Mouse (Mus musculus): Measurements from ENCODE around the gene Gm10642. TPM values are rescaled to one million over a fixed set of nuclear protein-coding genes. Genes with fewer than 3 reads are reported as not detected.

Gene Gm10642
- total and polyA plus RNA-seq, 3 experiments, result 0.13 to 2.1 TPM; not detected in 1

DNA sequence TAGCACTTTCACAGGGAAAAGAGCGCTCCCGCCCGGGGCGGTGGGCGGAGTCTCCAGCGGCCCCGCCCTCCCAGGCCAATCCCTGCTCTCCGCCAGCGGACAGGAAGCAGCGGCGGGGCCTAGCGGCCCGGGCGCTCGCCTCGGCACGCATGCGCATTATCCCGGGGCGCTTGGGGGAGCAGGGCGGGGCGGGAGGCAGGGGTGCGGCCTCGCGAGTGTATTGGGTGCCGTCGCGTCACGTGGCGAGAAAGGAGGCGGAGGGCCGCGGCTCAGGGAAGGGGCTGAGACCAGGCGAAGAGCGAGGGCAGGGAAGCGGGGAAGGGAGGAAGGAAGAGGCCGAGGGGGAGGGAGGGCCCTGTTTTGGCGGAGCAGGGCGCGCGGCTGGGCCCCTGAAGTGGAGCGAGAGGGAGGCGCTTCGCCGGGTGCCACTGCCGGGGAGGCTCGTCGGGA lies 22.7 kb downstream of the Gm10642 start, which contains the start of gene Adam10 (continued):
- peak; percentile 80 for TF ChIP-seq TCF12 (IDR thresholded peaks at IDR 0.05; ENCODE audit: low read depth, low read length)
- no peak for TF ChIP-seq EP300 (IDR thresholded peaks at IDR 0.05; ENCODE audit: low read length)
- peak; percentile 49; the same call in 1 of the 2 replicates for TF ChIP-seq BHLHE40 (IDR thresholded peaks at IDR 0.05; ENCODE audit: low read depth, low read length)
- TF ChIP-seq GABPA (IDR thresholded peaks at IDR 0.05; ENCODE audit: insufficient replicate concordance, low read depth, low read length), result no peak
- TF ChIP-seq MAZ (IDR thresholded peaks at IDR 0.05; ENCODE audit: low read depth, low read length), result peak; percentile 74; the same call in 1 of the 2 replicates
- TF ChIP-seq MYC (IDR thresholded peaks at IDR 0.05; ENCODE audit: low read depth, low read length), result no peak
- 0 out of 2 replicates have a peak, but pooled peaks have one; percentile 13 for TF ChIP-seq KAT2A (IDR thresholded peaks at IDR 0.05; ENCODE audit: insufficient replicate concordance, low read length)
- no peak for TF ChIP-seq TBP (conservative IDR thresholded peaks at IDR 0.05; ENCODE audit: low read depth, low read length)

GRCm38 (mm10) chr9:70679132-70680091 lies 23.4 kb downstream of the Gm10642 start:
- dilution Hi-C loops (cut with MboI; ENCODE audit: extremely low pct_ligation_motif_present, extremely low pct_unique_long_range_greater_than_20kb, low sequenced_read_pairs), result no loop called here
- H3K4me2 ChIP-seq (ENCODE audit: insufficient read depth, low read depth, poor library complexity, severe bottlenecking), result peak overlapping the region; percentile 65
- H3K36me3 ChIP-seq (replicated peaks in 1 of 2; ENCODE audit: control insufficient read depth in 1 of 2, insufficient read depth in 1 of 2, low read length in 1 of 2), result no peaks in the 10 kb centered on the region
- H3K4me3 ChIP-seq (replicated peaks in 1 of 3; ENCODE audit: low read depth in 2 of 3, low read length in 2 of 3, poor library complexity in 1 of 3), result peak overlapping the region; percentile 57 to 95 (median 92)
- in situ Hi-C loops (cut with MboI; ENCODE audit: low pct_ligation_motif_present, low pct_unique_long_range_greater_than_20kb, low sequenced_read_pairs), result loop anchor here (5.0 to 10.0 kb wide), 3 partner anchors 78 to 395 kb away; no protein-coding TSS in a partner anchor
- H3K9me3 ChIP-seq (replicated peaks; ENCODE audit: low read length), result no peaks in the 10 kb centered on the region
- peak overlapping the region; percentile 77 for H3K27ac ChIP-seq (ENCODE audit: insufficient read depth, low read depth)
- TF ChIP-seq USF2 (conservative IDR thresholded peaks at IDR 0.05; ENCODE audit: low read depth, low read length) (no peak), TCF12 (IDR thresholded peaks at IDR 0.05; ENCODE audit: low read depth, low read length) (no peak), HCFC1 (IDR thresholded peaks at IDR 0.05; ENCODE audit: low read depth, low read length) (no peak), USF1 (IDR thresholded peaks at IDR 0.05; ENCODE audit: low read depth, low read length) (no peak), CHD2 (IDR thresholded peaks at IDR 0.05; ENCODE audit: low read length) (no peak), ZC3H11A (IDR thresholded peaks at IDR 0.05; ENCODE audit: low read depth, low read length) (no peak), NRF1 (IDR thresholded peaks at IDR 0.05; ENCODE audit: low read depth, low read length) (0 out of 2 replicates have a peak, but pooled peaks have one; percentile 10), CHD1 (IDR thresholded peaks at IDR 0.05; ENCODE audit: low read depth, low read length) (no peak; the same call in 1 of the 2 replicates), UBTF (IDR thresholded peaks at IDR 0.05; ENCODE audit: low read depth, low read length) (peak; percentile 55; the same call in 1 of the 2 replicates), MAZ (IDR thresholded peaks at IDR 0.05; ENCODE audit: low read depth, low read length) (0 out of 2 replicates have a peak, but pooled peaks have one; percentile 16)
- H3K9ac ChIP-seq (ENCODE audit: insufficient read depth, low read depth), result peak overlapping the region; percentile 89
- DNase-seq (ENCODE audit: extremely low read depth), result peak; percentile 39
- H3K79me2 ChIP-seq (replicated peaks; ENCODE audit: control insufficient read depth, extremely low read depth, insufficient read depth, poor library complexity, severe bottlenecking), result peaks cover 35% of the 10 kb centered on the region
- no peaks in the 10 kb centered on the region for H3K27me3 ChIP-seq (replicated peaks)
- H3K4me1 ChIP-seq (ENCODE audit: control insufficient read depth in 1 of 2, insufficient read depth in 2 of 2), result peaks cover 3 to 15% of the 10 kb centered on the region in 2 experiments; a peak in 3 of 4 replicates
